Mouse (Mus musculus) A20 (cell line): ENCODE measurements around the gene Arf5.
A peak's percentile ranks its signal among the peaks of the same experiment; 100 is the strongest.

Experiments used
- DNase-seq: peaks from one replicate; pipeline ENCODE4 v3.0.0-alpha.2; 2011; ENCODE audit warnings: low read depth, low spot score

The Arf5 gene

GRCm38 (mm10) chr6:28428290-28428689, 4.9 kb downstream of the Arf5 start, which contains the start of gene Gcc1:
Gcc1 (minus strand) TSS chr6:28428390.
- DNase-seq = no peak

GRCm38 (mm10) chr6:28429870-28430269, 6.5 kb downstream of the Arf5 start:
- no peak for DNase-seq

GRCm38 (mm10) chr6:28430795-28431537, 7.6 kb downstream of the Arf5 start:
- peak; percentile 50 for DNase-seq

GRCm38 (mm10) chr6:28431538-28431855, 8.1 kb downstream of the Arf5 start:
- no peak for DNase-seq

GRCm38 (mm10) chr6:28447937-28448336, 24.6 kb downstream of the Arf5 start:
- no peak for DNase-seq

GRCm38 (mm10) chr6:28449253-28449652, 25.9 kb downstream of the Arf5 start, which contains the start of gene Pax4:
Pax4 (minus strand) TSS chr6:28449353.
- DNase-seq = no peak

GRCm38 (mm10) chr6:28450481-28450880, 27.1 kb downstream of the Arf5 start:
- DNase-seq = no peak

GRCm38 (mm10) chr6:28450977-28451376, 27.6 kb downstream of the Arf5 start:
- DNase-seq = no peak

- no peak for DNase-seq
These were observed 35.9 kb downstream of the Arf5 start for GRCm38 (mm10) chr6:28459221-28459668.

GRCm38 (mm10) chr6:28460534-28460933, 37.2 kb downstream of the Arf5 start:
- DNase-seq = peak; percentile 30

GRCm38 (mm10) chr6:28464630-28465029, 41.3 kb downstream of the Arf5 start:
- DNase-seq = no peak

GRCm38 (mm10) chr6:28470017-28470602, 46.8 kb downstream of the Arf5 start:
- DNase-seq = no peak

GRCm38 (mm10) chr6:28470621-28471020, 47.3 kb downstream of the Arf5 start:
- DNase-seq = no peak

GRCm38 (mm10) chr6:28471284-28472035, 48.1 kb downstream of the Arf5 start:
- no peak for DNase-seq

GRCm38 (mm10) chr6:28474211-28474610, 50.9 kb downstream of the Arf5 start:
- DNase-seq = no peak

GRCm38 (mm10) chr6:28474839-28475238, 51.5 kb downstream of the Arf5 start, which contains the start of gene Snd1:
Snd1 (plus strand) TSS chr6:28475139.
- no peak for DNase-seq
